Mouse (Mus musculus): ENCODE measurements around the gene Col15a1.
A peak's percentile ranks its signal among the peaks of the same experiment; 100 is the strongest.

Col15a1 gene

GRCm38 (mm10) chr4:47273795-47274194, 65.8 kb downstream of the Col15a1 start:
- DNase-seq = no peak

GRCm38 (mm10) chr4:47274911-47275310, 67.0 kb downstream of the Col15a1 start:
- no peak for DNase-seq

- DNase-seq = no peak
Observed at GRCm38 (mm10) chr4:47278397-47278796, 70.4 kb downstream of the Col15a1 start.

GRCm38 (mm10) chr4:47279085-47279707, 71.2 kb downstream of the Col15a1 start:
- DNase-seq = no peak

- DNase-seq = no peak
Observed at GRCm38 (mm10) chr4:47280126-47280525, 72.2 kb downstream of the Col15a1 start.

GRCm38 (mm10) chr4:47281920-47282682, 74.1 kb downstream of the Col15a1 start:
- no peak for DNase-seq

GRCm38 (mm10) chr4:47284311-47284710, 76.3 kb downstream of the Col15a1 start:
- DNase-seq = peak; percentile 57

GRCm38 (mm10) chr4:47284874-47285273, 76.9 kb downstream of the Col15a1 start:
- no peak for DNase-seq

- DNase-seq = no peak
Observed at GRCm38 (mm10) chr4:47286599-47287147, 78.7 kb downstream of the Col15a1 start.

- DNase-seq = no peak
Observed at GRCm38 (mm10) chr4:47287468-47287867, 79.5 kb downstream of the Col15a1 start.

- no peak for DNase-seq
Observed at GRCm38 (mm10) chr4:47288306-47288705, 80.3 kb downstream of the Col15a1 start.

GRCm38 (mm10) chr4:47289526-47289925, 81.6 kb downstream of the Col15a1 start:
- no peak for DNase-seq

GRCm38 (mm10) chr4:47290448-47290847, 82.5 kb downstream of the Col15a1 start:
- no peak for DNase-seq

- peak; percentile 89 for DNase-seq
Observed at GRCm38 (mm10) chr4:47291013-47291412, 83.1 kb downstream of the Col15a1 start.

- no peak for DNase-seq
Observed at GRCm38 (mm10) chr4:47292956-47293355, 85.0 kb downstream of the Col15a1 start.

GRCm38 (mm10) chr4:47293771-47294543, 86.0 kb downstream of the Col15a1 start:
- peak; percentile 86 for DNase-seq

GRCm38 (mm10) chr4:47294544-47295070, 86.6 kb downstream of the Col15a1 start:
- no peak for DNase-seq

- peak; percentile 63 for DNase-seq
Observed at GRCm38 (mm10) chr4:47295547-47295946, 87.6 kb downstream of the Col15a1 start.

GRCm38 (mm10) chr4:47300701-47301100, 92.7 kb downstream of the Col15a1 start:
- DNase-seq = no peak

- no peak for DNase-seq
Observed at GRCm38 (mm10) chr4:47302610-47303009, 94.6 kb downstream of the Col15a1 start.

GRCm38 (mm10) chr4:47303340-47303998, 95.5 kb downstream of the Col15a1 start:
- no peak for DNase-seq

GRCm38 (mm10) chr4:47309886-47310625, 102.1 kb downstream of the Col15a1 start:
- DNase-seq = no peak

Data from cerebellum, adult 9-10 months (tissue).